Mouse (Mus musculus): ENCODE data around the gene Cacna2d3. TPM values are rescaled to one million over a fixed set of nuclear protein-coding genes. Genes with fewer than 3 reads are reported as not detected.

The Cacna2d3 gene
- total RNA-seq, 2 experiments from 2014 or later: 0.73 to 0.85 TPM

DNA sequence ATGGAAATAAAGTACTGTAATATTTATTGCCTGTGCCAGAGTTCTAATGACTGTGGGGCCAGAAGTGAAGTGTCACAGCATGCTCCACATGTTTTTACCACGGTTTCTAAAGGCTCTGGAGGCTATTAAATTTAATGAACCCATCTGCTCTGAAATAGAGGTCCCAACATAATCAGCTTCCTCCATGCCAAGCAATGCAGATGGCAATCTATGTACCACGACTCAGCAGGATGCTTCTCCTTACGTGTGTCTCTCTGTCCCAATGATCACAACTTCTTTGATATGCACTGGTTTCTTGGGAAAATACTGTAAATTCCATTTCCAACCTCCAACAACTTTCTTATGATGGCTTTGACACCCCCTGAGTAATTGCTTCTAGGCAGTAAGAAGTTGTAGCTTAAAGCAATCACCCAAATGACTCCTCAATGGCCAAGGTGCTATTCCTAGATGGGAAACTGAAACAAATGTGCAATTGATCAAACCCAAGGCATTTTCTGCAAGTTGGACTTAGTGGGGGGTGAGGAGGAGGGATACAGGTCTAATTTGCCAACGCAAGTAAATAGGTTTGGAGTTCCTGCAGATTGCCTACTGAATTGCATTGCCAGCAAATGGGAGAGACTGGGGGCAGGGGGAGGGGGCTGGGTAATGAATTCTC is 557.5 kb downstream of the Cacna2d3 start:
- no peak for DNase-seq (ENCODE audit: low spot score)

- DNase-seq (ENCODE audit: low spot score): no peak
Observed at GRCm38 (mm10) chr14:29159803-29160202, 561.9 kb downstream of the Cacna2d3 start.

- peak; percentile 10 for DNase-seq (ENCODE audit: low spot score)
Observed at GRCm38 (mm10) chr14:29157096-29157495, 564.6 kb downstream of the Cacna2d3 start.

DNA sequence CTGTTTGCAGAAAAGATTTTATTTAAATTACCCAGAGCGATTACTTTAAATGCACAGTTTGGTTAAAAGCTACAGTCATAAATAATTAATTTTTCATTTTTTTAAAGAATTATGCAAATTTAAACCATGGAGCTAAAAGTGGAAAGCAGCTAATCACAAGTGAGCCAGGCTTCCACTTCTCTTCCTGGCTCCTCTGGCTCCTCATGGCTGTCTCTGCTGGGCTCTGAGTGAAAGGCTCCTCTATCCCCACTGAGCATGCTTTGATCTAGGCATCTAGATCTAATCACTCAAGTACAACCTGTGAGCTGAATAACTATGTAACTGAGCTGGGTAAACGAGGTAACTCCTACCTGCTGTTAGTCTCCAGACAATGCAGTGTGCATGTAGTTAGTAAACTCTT is 577.5 kb downstream of the Cacna2d3 start:
- DNase-seq (ENCODE audit: low spot score): no peak

DNA sequence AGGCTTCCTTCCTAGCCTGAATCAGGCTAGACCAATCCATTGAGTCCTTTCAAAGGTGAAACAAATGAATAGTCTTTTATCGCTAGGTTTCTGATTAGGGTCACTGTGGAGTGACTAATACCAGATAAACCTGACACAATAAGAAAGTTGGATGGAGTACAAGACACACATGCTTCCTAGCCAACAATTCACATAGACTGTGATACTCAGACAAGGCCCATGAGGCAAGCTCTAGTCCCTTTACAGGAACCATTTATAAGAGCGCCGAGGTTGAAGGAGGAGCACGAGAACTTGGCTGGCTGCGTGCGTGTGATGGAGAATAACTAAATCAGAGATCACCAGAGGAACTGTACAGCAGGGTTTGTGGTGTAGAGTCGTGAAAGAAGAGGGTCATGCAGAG is 584.0 kb downstream of the Cacna2d3 start:
- DNase-seq (ENCODE audit: low spot score): no peak

DNA sequence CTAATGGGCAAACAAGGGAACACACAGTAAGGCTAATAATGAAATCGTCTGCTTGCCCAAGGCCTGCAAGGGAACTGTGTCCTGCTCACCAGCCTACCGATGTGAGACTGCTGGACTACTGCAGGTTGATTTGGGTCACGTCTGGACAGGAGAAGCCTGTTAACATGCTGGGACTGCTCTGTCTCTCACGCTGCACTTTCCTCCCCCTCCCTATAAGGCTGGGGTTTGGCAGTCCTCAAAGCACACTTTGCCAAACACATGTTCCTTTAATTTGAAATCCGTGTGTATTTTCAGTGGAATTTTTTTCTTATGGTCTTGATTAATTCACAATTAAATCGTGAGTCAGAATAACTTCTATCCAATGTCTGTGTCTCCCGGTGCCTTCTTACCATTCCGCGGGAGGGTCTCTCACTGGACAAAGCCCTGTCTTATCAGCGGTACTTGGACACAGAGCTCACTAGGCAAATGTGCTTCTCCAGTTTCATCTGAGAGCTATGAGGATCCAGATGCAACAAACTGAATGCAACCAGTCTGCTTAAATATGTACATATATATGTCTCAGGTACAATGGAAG is 584.6 kb downstream of the Cacna2d3 start:
- no peak for DNase-seq (ENCODE audit: low spot score)

- DNase-seq (ENCODE audit: low spot score): no peak
Observed at GRCm38 (mm10) chr14:29134901-29135300, 586.8 kb downstream of the Cacna2d3 start.

GRCm38 (mm10) chr14:29130511-29130910 is 591.2 kb downstream of the Cacna2d3 start:
- no peak for DNase-seq (ENCODE audit: low spot score)

DNA sequence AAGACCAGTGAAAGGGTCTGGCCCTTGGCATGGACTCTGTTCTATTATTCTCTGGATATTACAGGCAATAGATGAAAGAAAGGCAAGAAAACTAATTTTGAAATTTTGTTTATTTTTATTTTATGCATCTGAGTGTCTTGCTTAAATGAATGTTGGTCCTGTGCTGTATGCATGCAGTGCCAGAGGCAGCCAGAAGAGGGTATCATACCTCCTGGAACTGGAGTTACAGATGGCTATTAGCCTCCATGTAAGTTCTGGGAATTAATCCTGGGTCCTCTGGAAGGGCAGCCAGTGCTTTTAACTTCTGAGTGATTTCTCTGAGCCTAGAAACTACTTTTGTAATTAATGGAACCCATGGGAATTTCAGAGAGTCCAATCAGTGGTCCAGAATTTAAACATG is 597.8 kb downstream of the Cacna2d3 start:
- no peak for DNase-seq (ENCODE audit: low spot score)

DNA sequence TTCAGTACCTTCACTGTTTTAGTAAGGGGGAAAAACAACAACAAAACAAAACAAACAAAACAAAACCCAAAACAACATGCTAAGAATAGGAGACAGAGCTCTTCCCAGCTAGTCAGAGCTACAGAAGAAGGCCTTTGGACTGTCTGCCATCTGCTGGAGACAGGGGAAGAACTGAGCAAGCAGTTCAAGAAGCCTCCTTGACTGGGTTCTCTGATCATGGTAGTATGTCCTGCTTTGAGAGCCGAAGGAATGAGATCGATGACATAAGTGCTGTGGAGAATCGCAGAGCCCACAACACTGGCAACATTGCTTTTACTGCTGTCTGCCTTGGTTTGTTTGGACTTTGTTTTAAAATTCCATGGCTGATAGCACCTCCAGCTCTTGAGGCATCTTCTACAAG is 598.9 kb downstream of the Cacna2d3 start:
- no peak for DNase-seq (ENCODE audit: low spot score)

GRCm38 (mm10) chr14:29113852-29114450 is 607.7 kb downstream of the Cacna2d3 start:
- no peak for DNase-seq (ENCODE audit: low spot score)

DNA sequence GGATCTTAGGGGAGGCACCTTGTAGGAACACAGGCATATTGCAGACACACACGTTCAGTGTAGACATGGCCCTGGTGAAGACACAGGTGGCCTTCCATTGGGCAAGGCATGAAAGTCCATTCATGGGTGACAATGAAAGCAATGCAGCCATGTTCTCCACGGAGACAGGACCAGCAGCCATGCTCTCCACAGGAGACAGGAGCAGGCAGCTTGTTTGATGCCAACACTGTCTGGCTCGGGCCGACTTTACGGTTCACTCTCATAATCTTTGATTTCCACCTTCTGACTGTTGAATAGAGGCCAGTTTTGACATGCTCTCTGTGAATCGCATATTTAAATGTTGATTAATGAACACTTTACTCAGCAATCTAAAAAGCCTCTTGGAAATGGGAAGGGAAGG is 610.0 kb downstream of the Cacna2d3 start:
- DNase-seq (ENCODE audit: low spot score): no peak

GRCm38 (mm10) chr14:29110351-29111091 is 611.1 kb downstream of the Cacna2d3 start:
- DNase-seq (ENCODE audit: low spot score): peak; percentile 5

GRCm38 (mm10) chr14:29107464-29107863 is 614.2 kb downstream of the Cacna2d3 start:
- DNase-seq (ENCODE audit: low spot score): no peak

DNA sequence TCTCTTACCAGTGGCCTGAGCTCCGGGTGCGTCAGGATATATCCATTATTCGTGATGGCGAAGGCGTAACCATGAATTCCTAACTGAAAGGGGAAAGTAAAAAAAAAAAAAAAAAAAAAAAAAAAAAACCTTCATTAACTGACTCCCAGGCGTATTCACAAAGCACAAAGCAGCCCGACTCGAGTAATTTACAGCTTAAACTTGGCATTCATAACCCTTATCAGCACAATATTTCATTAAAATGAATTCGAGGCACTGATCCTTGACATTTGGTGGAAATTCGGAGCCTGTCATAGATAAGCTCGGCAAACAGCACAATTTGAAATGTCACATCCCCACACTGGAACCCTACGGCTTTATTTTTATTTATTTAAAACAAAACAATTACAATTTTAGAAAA is 623.9 kb downstream of the Cacna2d3 start:
- DNase-seq (ENCODE audit: low spot score): no peak

DNA sequence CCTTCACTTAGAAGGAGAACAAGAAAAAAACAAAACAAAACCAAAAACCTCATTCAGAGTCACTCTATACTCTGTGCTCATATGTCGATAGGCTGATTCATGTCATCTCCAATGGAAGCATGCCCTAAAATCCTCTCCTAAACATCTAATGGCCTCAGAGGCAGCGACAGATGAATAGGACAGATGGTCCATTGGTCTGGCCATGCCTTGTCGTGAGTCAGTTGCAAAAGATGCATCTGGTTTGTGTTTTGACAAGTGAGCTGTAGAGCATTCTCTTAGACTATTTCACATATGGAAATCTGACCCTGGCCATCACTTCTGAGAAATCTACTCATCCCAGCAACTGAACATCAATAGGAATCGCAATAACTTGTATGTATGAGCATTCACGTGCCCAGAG is 626.2 kb downstream of the Cacna2d3 start:
- no peak for DNase-seq (ENCODE audit: low spot score)

DNA sequence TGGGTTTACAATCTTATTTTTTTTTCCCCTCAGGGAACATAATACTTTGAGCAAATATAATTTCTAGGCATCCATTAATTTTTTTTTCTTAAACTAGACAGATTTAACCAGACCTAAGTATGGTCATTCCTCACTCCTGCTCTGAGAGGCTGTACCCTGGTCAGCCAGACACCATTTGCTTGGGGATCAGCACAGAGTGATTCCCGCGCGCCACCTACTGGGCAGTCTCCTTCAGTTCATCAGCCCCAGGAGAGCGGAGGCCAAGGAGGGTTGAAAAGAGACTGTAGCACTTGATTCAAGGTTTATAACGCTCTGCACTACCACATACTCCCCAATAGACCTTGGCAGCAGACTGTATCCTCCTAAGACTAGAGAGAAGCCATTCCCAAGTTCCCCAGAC is 631.6 kb downstream of the Cacna2d3 start:
- DNase-seq (ENCODE audit: low spot score): peak; percentile 72

DNA sequence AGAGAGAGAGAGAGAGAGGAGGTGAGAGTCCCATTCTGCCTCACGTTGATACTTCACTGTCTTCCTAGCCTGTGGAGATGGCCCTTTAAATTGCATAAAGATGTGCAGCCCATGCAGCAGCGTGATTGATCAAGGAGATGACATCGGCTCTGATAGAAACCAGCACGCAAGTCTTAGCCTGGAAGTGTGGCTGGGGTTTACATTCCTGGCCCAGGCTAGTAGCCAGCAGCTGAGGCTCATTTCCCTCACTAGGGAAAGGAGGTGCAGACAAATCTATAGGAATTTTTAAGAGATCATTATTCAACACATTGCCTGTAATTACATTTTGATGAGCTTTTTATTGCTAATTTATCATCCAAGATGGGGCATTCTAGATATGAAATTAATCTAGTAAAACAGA is 635.1 kb downstream of the Cacna2d3 start:
- DNase-seq (ENCODE audit: low spot score): no peak

DNA sequence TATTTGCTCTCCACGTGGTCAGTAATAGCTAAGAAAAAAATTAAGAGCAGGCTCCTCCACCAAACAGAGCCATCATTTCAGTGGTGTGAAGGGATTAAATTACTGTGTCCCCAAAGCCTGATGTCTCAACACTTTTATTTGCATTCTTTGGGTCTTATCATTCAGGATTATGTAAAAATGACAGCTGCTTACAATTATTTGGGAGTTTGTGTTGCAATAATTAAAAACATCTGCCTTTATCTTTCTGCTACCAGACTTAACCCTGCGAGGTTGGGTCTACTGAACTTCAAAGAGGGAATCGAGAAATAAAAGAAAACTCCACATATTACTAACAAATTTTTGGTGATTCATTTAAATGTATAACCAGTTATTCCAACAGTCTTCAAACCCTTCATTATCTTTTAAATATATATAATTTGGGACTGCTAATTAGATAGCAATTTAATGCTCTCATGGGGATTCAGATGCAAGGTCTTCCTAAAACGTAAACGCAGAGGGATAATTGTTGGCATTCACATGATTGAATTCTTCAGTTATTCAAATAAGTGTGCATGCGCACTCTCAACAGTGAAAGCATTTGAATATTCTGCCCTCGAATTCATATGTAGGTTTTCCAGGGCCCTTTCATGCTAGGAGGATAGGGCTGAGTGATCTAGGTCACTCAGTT is 636.0 kb downstream of the Cacna2d3 start:
- DNase-seq (ENCODE audit: low spot score): no peak

GRCm38 (mm10) chr14:29082171-29082570 is 639.5 kb downstream of the Cacna2d3 start:
- no peak for DNase-seq (ENCODE audit: low spot score)

DNA sequence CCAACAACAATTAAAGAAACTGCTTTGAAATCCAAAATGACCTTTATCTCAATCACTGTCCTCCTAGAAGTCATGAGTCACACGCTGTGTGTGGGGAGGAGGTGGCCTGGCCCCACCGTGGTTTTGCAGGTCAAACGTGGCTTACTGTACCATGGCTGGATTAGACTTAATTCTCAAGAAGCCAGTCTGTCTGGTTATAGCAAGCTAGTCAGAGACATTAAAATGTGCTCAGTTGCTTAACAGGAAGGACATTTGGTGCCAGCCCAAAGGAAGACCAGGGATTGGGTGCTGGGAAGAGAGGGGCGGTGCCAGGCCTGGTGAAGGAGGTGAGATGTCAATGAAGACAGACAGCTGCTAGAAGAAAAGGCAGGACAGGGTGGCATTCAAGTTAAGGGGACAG is 641.0 kb downstream of the Cacna2d3 start:
- no peak for DNase-seq (ENCODE audit: low spot score)

- DNase-seq (ENCODE audit: low spot score): no peak
Observed at GRCm38 (mm10) chr14:29080228-29080627, 641.4 kb downstream of the Cacna2d3 start.
